In the genomic region with DNA sequence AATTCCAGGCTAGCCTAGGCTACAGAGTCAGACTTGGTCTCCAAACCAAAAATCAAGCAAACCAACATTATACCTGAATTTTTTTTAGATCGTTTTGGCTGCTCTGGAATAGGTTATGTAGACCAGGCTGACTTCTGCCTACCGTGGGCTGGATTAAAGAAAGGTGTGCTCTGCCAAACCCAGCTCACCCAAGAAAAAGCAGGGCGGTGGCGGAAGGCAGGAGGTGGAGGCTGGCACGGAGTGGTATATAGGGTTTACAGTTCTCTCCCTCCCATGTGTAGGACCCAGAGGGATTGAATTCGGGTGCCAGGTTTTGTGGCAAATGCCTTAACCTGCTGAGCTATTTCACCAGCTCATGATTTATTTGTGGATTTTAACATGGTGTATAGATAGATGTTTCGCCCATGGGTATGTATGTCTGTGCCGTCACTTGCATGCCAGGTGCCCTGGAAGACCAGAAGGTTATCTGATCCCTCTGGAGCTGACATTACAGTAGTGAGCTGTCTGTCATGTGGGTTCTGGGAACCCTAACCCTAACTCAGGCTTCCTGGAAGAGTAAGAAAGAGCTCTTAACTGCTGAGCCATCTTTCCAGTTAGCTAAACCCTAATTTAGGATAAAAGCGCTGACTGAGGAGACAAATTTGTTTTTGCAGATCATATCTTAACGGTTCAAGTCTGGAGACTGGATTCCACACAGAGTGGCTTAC, we compare ENCODE assay signal across 8 mouse cellular contexts. TPM values are rescaled to one million over a fixed set of nuclear protein-coding genes. Genes with fewer than 3 reads are reported as not detected.
DNase-seq lines count a peak whose midpoint lies in the region; ATAC-seq and TF ChIP-seq lines count a peak whose summit lies in the region.

A gene (minus strand): TSS at position 215 of the 707 bp plus-strand sequence.

- H3K27ac ChIP-seq in spleen, adult 2 months (ENCODE audit: insufficient read depth, low read length), result no peak within 1 kb of the TSS
- H3K27ac ChIP-seq in heart, embryonic 10.5 days, result peak within 1 kb of the TSS; percentile 90
- peak within 1 kb of the TSS; percentile 74 for H3K27ac ChIP-seq in midbrain, embryonic 16.5 days (ENCODE audit: low read length)

- TF ChIP-seq CTCF in spleen, adult 2 months (IDR thresholded peaks at IDR 0.05; ENCODE audit: extremely low read depth, insufficient read depth, insufficient read length, insufficient replicate concordance), result no peak

- ATAC-seq in common myeloid progenitor, adult 5-6 weeks (replicated peaks; ENCODE audit: low read depth, poor library complexity, severe bottlenecking), result no peak
- ATAC-seq in midbrain, embryonic 16.5 days, result peak; percentile 49

- H3K4me2 ChIP-seq in midbrain, embryonic 16.5 days (ENCODE audit: low read length), result peak within 1 kb of the TSS; percentile 69

- H3K9me3 ChIP-seq in heart, embryonic 10.5 days, result no peaks in the 10 kb centered on the region
- no peaks in the 10 kb centered on the region for H3K9me3 ChIP-seq in midbrain, embryonic 16.5 days (replicated peaks; ENCODE audit: control insufficient read depth, low read length, poor library complexity, severe bottlenecking)

- peak within 1 kb of the TSS; percentile 86 for H3K4me3 ChIP-seq in spleen, adult 2 months (ENCODE audit: extremely low read depth, insufficient read depth, insufficient read length)
- H3K4me3 ChIP-seq in heart, embryonic 10.5 days, result peak within 1 kb of the TSS; percentile 96
- H3K4me3 ChIP-seq in midbrain, embryonic 16.5 days (ENCODE audit: low read depth, low read length), result peak within 1 kb of the TSS; percentile 59

- TF ChIP-seq POLR2A in spleen, adult 2 months (IDR thresholded peaks at IDR 0.05; ENCODE audit: low read depth, low read length), result no peak

- 77% methylated on average over 10 of the region's 10 CpGs for WGBS in spleen, adult 2 months
- whole genome bisulfite sequencing in heart, embryonic 10.5 days, result 79% methylated on average over 10 of the region's 10 CpGs
- WGBS in midbrain, embryonic 16.5 days, result 85% methylated on average over 10 of the region's 10 CpGs

- H3K36me3 ChIP-seq in spleen, adult 2 months (ENCODE audit: control insufficient read depth, insufficient read depth, low read length), result peaks cover 5% of the 10 kb centered on the region; the same call in 1 of the 2 replicates
- peaks cover 31% of the 10 kb centered on the region for H3K36me3 ChIP-seq in heart, embryonic 10.5 days
- H3K36me3 ChIP-seq in midbrain, embryonic 16.5 days (ENCODE audit: control insufficient read depth, insufficient read depth, low read length), result peaks cover 18% of the 10 kb centered on the region

- no peak for DNase-seq in spleen, adult 2 months (ENCODE audit: low read depth in 1 of 2, low spot score in 2 of 2)
- DNase-seq in spleen, adult 18-20 months, result no peak
- no peak for DNase-seq in heart, embryonic 10.5 days (ENCODE audit: low spot score)
- DNase-seq in layer of hippocampus, postnatal 36 days, result no peak
- DNase-seq in testis, postnatal 14 days (ENCODE audit: low spot score), result no peak
- DNase-seq in lung, postnatal 36 days, result no peak

- no peaks in the 10 kb centered on the region for H3K27me3 ChIP-seq in spleen, adult 2 months (ENCODE audit: control insufficient read depth, insufficient read depth, low read length)
- H3K27me3 ChIP-seq in heart, embryonic 10.5 days (ENCODE audit: insufficient read depth, poor library complexity, severe bottlenecking), result no peaks in the 10 kb centered on the region
- no peaks in the 10 kb centered on the region for H3K27me3 ChIP-seq in midbrain, embryonic 16.5 days (ENCODE audit: control insufficient read depth, insufficient read depth, low read depth, low read length)

- peak within 1 kb of the TSS; percentile 79 for H3K9ac ChIP-seq in midbrain, embryonic 16.5 days (ENCODE audit: low read depth, low read length)

- H3K4me1 ChIP-seq in spleen, adult 2 months (ENCODE audit: control insufficient read depth, insufficient read depth, insufficient read length), result peaks cover 6% of the 10 kb centered on the region; the same call in 1 of the 2 replicates
- H3K4me1 ChIP-seq in heart, embryonic 10.5 days, result peaks cover 9% of the 10 kb centered on the region
- peaks cover 8% of the 10 kb centered on the region for H3K4me1 ChIP-seq in midbrain, embryonic 16.5 days (ENCODE audit: control insufficient read depth, insufficient read depth, low read length)

RNA-seq across cellular contexts. Expression of the gene that starts here (rescaled TPM):
- 20.2 and 21.8 TPM in 2 replicates for polyA plus RNA-seq in spleen, adult 2 months (2012; rRNA removed)
- total RNA-seq in common myeloid progenitor, adult 5-6 weeks (2017), result 19.5 and 34.3 TPM in 2 replicates
- 48.7 and 56.4 TPM in 2 replicates for polyA plus RNA-seq in heart, embryonic 10.5 days (2016; fragmentation: Nextera tagmentation; extraction: Ambion mirVana)
- total RNA-seq in layer of hippocampus, postnatal 36 days (2021), result 10 to 100 TPM; 77.1 to 80.9 TPM
- 122 and 127 TPM in 2 replicates for polyA plus RNA-seq in midbrain, embryonic 16.5 days (2015; fragmentation: Nextera tagmentation; extraction: Ambion mirVana)
